Mouse (Mus musculus): ENCODE measurements around the gene Cnpy1. TPM values are rescaled to one million over a fixed set of nuclear protein-coding genes. Genes with fewer than 3 reads are reported as not detected.

Gene Cnpy1
- polyA plus RNA-seq, 2 experiments, result 0.09 TPM; not detected in 1

DNA sequence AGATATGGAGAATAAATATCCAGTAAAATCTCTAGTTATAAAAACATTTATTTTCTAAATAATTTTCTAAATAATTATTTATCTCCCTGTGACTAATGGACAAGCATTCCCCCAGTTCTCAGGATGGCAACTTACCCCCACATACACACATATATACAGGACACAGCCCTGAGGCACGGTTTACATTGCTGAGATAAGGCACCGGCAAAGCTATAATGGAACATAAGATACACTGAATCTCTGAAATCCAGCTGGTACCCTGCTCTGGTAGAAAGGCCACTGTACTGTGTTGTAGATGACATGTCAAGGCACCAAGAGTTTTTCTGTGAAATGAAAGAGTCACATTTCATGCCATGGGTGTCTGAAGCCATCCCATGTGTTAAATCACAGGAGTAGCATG is 40.9 kb downstream of the Cnpy1 start:
- no peak overlapping the region for H3K27ac ChIP-seq
- H3K4me1 ChIP-seq (replicated peaks; ENCODE audit: control insufficient read depth in 2 of 2, insufficient read depth in 2 of 2, low read length in 1 of 2), result peaks cover 0 to 3% of the 10 kb centered on the region in 2 experiments; a peak in 1 of 4 replicates
- no peak for DNase-seq (ENCODE audit: low read depth in 3 of 3, low spot score in 3 of 3)
- TF ChIP-seq EP300 (IDR thresholded peaks at IDR 0.05; ENCODE audit: low read depth) (no peak), CTCF (IDR thresholded peaks at IDR 0.05; ENCODE audit: low read depth) (no peak)
- H3K4me3 ChIP-seq (ENCODE audit: insufficient read depth in 1 of 2, low read depth in 2 of 2, low read length in 2 of 2), result no peak overlapping the region
- H3K27me3 ChIP-seq (ENCODE audit: control insufficient read depth, insufficient read depth, low read length), result peaks cover 25% of the 10 kb centered on the region
- no peaks in the 10 kb centered on the region for H3K9me3 ChIP-seq (ENCODE audit: control insufficient read depth, low read length)
- no peaks in the 10 kb centered on the region for H3K36me3 ChIP-seq (replicated peaks; ENCODE audit: control insufficient read depth, insufficient read depth, low read depth)
- WGBS (ENCODE audit: insufficient replicate concordance), result 32% methylated on average over 2 of the region's 2 CpGs
- no peak overlapping the region for H3K4me2 ChIP-seq (ENCODE audit: low read depth)
- peak; percentile 56 for ATAC-seq (ENCODE audit: insufficient read depth)
- no peak overlapping the region for H3K9ac ChIP-seq (replicated peaks)

DNA sequence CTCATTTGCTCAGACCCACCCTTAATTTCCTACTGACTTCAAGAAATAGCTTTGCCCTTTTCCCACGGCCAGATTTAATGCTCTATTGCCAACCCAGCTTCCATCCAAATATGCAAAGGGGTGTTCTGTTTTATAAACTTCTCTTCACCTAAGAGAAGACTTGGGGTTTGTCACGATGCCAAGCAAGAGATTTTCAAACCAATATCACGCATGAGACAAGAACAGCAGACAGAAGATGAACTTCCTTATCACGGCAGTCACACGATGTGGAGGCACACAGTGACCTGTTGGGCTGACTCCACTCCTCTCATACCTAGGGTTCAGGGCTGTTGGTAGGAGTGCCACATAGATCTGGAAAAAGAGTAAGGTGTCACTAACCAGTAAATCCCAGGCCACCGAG is 42.5 kb downstream of the Cnpy1 start:
- no peak overlapping the region for H3K9ac ChIP-seq (replicated peaks)
- H3K4me1 ChIP-seq (replicated peaks; ENCODE audit: control insufficient read depth in 2 of 2, insufficient read depth in 2 of 2, low read length in 1 of 2), result peaks cover 0 to 3% of the 10 kb centered on the region in 2 experiments; a peak in 1 of 4 replicates
- no peak overlapping the region for H3K4me3 ChIP-seq (ENCODE audit: insufficient read depth in 1 of 2, low read depth in 2 of 2, low read length in 2 of 2)
- WGBS (ENCODE audit: insufficient replicate concordance), result 48% methylated on average over 6 of the region's 6 CpGs
- ATAC-seq (ENCODE audit: insufficient read depth), result no peak
- no peaks in the 10 kb centered on the region for H3K36me3 ChIP-seq (replicated peaks; ENCODE audit: control insufficient read depth, insufficient read depth, low read depth)
- DNase-seq (ENCODE audit: low read depth in 3 of 3, low spot score in 3 of 3), result no peak
- no peak overlapping the region for H3K4me2 ChIP-seq (ENCODE audit: low read depth)
- H3K27me3 ChIP-seq (ENCODE audit: control insufficient read depth, insufficient read depth, low read length), result peaks cover 10% of the 10 kb centered on the region
- no peaks in the 10 kb centered on the region for H3K9me3 ChIP-seq (ENCODE audit: control insufficient read depth, low read length)
- H3K27ac ChIP-seq, result no peak overlapping the region
- no peak for TF ChIP-seq EP300 (IDR thresholded peaks at IDR 0.05; ENCODE audit: low read depth)
- TF ChIP-seq CTCF (IDR thresholded peaks at IDR 0.05; ENCODE audit: low read depth), result no peak

DNA sequence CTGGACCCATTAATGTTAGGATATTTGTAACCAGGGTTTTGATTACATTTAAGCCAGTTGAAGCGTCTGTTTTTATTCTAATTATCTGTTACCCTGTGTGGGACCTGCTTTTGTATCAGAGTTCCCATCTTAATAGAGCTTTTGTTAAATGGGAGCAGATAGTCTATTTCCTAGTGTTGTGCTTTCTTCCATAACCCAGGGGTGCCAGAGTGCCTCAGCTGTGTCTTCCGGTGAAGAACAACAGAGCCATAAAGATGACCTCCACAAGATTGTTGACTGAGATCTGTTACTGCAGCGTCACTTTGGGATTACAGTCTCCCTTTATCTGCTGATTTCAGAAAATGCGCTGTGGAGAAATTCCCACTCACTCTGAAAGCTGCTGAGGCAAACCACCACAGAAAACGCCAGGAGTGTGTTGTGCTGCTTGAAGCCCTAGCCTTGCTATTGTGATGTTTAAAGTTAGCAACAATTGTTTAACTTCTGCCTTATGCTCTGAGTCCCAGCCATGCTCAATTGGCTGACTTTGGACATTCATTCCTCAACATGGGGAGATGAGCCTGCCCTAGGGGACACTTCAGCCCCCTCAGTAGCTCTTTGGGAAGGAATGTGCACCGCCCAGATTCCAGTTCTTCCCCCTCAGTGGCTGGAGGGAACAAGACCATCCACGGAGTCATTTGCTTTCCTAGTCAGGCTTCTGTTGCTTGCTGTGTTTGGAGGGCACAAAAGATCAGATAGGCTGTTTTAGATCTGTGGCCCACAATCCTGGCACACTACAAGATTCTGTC is 46.3 kb downstream of the Cnpy1 start:
- no peak overlapping the region for H3K4me2 ChIP-seq (ENCODE audit: low read depth)
- no peaks in the 10 kb centered on the region for H3K27me3 ChIP-seq (ENCODE audit: control insufficient read depth, insufficient read depth, low read length)

DNA sequence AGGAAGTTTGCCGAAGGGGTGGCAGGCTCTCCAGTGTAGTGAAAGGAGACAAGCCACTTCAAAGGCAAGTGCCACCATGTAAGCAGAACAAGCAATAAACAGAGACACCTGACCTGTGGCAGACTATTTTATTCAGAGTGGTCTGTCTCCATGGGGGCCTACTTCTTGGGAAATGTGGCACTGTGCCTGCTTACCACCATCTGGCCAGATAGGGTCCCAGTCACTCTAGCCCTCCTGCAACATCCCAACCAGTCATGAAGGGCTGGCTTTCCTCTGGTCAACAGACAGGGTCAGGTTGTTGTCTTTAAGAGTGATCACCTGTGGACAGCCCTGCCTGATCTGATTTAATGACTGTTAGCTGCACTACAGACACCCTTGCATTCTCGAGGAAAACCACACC is 50.1 kb downstream of the Cnpy1 start:
- H3K27ac ChIP-seq, result no peak overlapping the region
- no peak for TF ChIP-seq EP300 (IDR thresholded peaks at IDR 0.05; ENCODE audit: low read depth)
- no peak for TF ChIP-seq CTCF (IDR thresholded peaks at IDR 0.05; ENCODE audit: low read depth)
- 30% methylated on average over 2 of the region's 2 CpGs for WGBS (ENCODE audit: insufficient replicate concordance)
- H3K9ac ChIP-seq (replicated peaks), result no peak overlapping the region
- no peak overlapping the region for H3K4me3 ChIP-seq (ENCODE audit: insufficient read depth in 1 of 2, low read depth in 2 of 2, low read length in 2 of 2)
- no peak for ATAC-seq (ENCODE audit: insufficient read depth)
- no peaks in the 10 kb centered on the region for H3K9me3 ChIP-seq (ENCODE audit: control insufficient read depth, low read length)
- H3K4me2 ChIP-seq (ENCODE audit: low read depth), result no peak overlapping the region
- H3K4me1 ChIP-seq (replicated peaks; ENCODE audit: control insufficient read depth in 2 of 2, insufficient read depth in 2 of 2, low read length in 1 of 2), result no peaks in the 10 kb centered on the region
- H3K27me3 ChIP-seq (ENCODE audit: control insufficient read depth, insufficient read depth, low read length), result no peaks in the 10 kb centered on the region
- DNase-seq (ENCODE audit: low read depth in 3 of 3, low spot score in 3 of 3), result no peak
- no peaks in the 10 kb centered on the region for H3K36me3 ChIP-seq (replicated peaks; ENCODE audit: control insufficient read depth, insufficient read depth, low read depth)

More for the DNA sequence above, 46.3 kb downstream of the Cnpy1 start:
- no peak for DNase-seq (ENCODE audit: low read depth in 3 of 3, low spot score in 3 of 3)
- Histone ChIP-seq H3K27ac (no peak overlapping the region), H3K4me3 (ENCODE audit: insufficient read depth in 1 of 2, low read depth in 2 of 2, low read length in 2 of 2) (no peak overlapping the region), H3K36me3 (replicated peaks; ENCODE audit: control insufficient read depth, insufficient read depth, low read depth) (no peaks in the 10 kb centered on the region), H3K9ac (replicated peaks) (no peak overlapping the region), H3K9me3 (ENCODE audit: control insufficient read depth, low read length) (no peaks in the 10 kb centered on the region), H3K4me1 (replicated peaks; ENCODE audit: control insufficient read depth in 2 of 2, insufficient read depth in 2 of 2, low read length in 1 of 2) (no peaks in the 10 kb centered on the region)
- ATAC-seq (ENCODE audit: insufficient read depth), result no peak
- WGBS (ENCODE audit: insufficient replicate concordance), result 29% methylated on average over 7 of the region's 7 CpGs
- TF ChIP-seq EP300 (IDR thresholded peaks at IDR 0.05; ENCODE audit: low read depth) (no peak), CTCF (IDR thresholded peaks at IDR 0.05; ENCODE audit: low read depth) (no peak)

DNA sequence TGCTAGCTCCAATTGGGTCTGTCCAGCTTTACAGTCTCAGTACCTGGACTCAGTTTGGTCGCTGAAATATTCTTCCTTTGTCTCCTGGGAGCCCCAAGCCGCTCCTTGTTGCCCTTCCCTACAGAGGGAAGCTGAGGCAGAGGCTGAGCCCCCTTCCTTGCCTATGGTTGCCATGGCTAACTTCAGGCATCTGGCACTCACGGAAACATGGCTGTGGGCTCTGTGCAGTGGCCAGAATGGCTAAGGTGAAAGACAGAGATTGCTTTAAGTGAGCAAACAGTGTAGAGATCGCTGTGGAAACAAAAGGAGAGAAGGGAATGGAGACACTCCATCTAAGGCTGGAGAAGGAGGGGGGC is 53.5 kb downstream of the Cnpy1 start:
- Histone ChIP-seq H3K9me3 (ENCODE audit: control insufficient read depth, low read length) (no peaks in the 10 kb centered on the region), H3K4me3 (ENCODE audit: insufficient read depth in 1 of 2, low read depth in 2 of 2, low read length in 2 of 2) (no peak overlapping the region), H3K4me2 (ENCODE audit: low read depth) (no peak overlapping the region), H3K36me3 (replicated peaks; ENCODE audit: control insufficient read depth, insufficient read depth, low read depth) (no peaks in the 10 kb centered on the region), H3K27ac (no peak overlapping the region), H3K27me3 (ENCODE audit: control insufficient read depth, insufficient read depth, low read length) (no peaks in the 10 kb centered on the region), H3K4me1 (replicated peaks; ENCODE audit: control insufficient read depth in 2 of 2, insufficient read depth in 2 of 2, low read length in 1 of 2) (no peaks in the 10 kb centered on the region), H3K9ac (replicated peaks) (no peak overlapping the region)
- 42% methylated on average over 4 of the region's 4 CpGs for WGBS (ENCODE audit: insufficient replicate concordance)
- DNase-seq (ENCODE audit: low read depth in 3 of 3, low spot score in 3 of 3), result no peak
- ATAC-seq (ENCODE audit: insufficient read depth), result no peak
- TF ChIP-seq CTCF (IDR thresholded peaks at IDR 0.05; ENCODE audit: low read depth), result no peak

Data from liver, embryonic 14.5 days (tissue).